Mouse (Mus musculus) stomach, embryonic 15.5 days (tissue): ENCODE results near the gene Serac1. TPM values are rescaled to one million over a fixed set of nuclear protein-coding genes. Genes with fewer than 3 reads are reported as not detected.

Experiments used
- ATAC-seq: fragments of 200-750 bp; cut with Nextera tagmentation; 2 replicates; pipeline ENCODE4 v1.8.0; 2017; ENCODE audit warnings: low read depth, moderate number of reproducible peaks, moderate TSS enrichment; ENCODE audit not compliant: insufficient read depth, low FRiP score
- H3K27ac ChIP-seq: fragments of 300-500 bp; sonication (generic); 2 replicates; pipeline ENCODE4 v1.5.1; 2015; ENCODE audit warnings: mild to moderate bottlenecking, inconsistent platforms
- H3K27me3 ChIP-seq: fragments of 300-500 bp; sonication (generic); replicated peaks from 2 replicates; pipeline ENCODE4 v1.6.1; 2015; ENCODE audit warnings: inconsistent platforms
- H3K36me3 ChIP-seq: fragments of 300-500 bp; sonication (generic); 2 replicates; pipeline ENCODE4 v1.6.1; 2015; ENCODE audit warnings: inconsistent platforms
- H3K4me1 ChIP-seq: fragments of 300-500 bp; sonication (generic); 2 replicates; pipeline ENCODE4 v1.6.1; 2015; ENCODE audit warnings: inconsistent platforms
- H3K4me2 ChIP-seq: fragments of 300-500 bp; sonication (generic); 2 replicates; pipeline ENCODE4 v1.6.1; 2015; ENCODE audit warnings: mild to moderate bottlenecking, inconsistent platforms
- H3K4me3 ChIP-seq: fragments of 300-500 bp; sonication (generic); replicated peaks from 2 replicates; pipeline ENCODE4 v1.5.1; 2015; ENCODE audit warnings: inconsistent platforms
- H3K9ac ChIP-seq: fragments of 300-500 bp; sonication (generic); 2 replicates; pipeline ENCODE4 v1.6.1; 2015; ENCODE audit warnings: inconsistent platforms
- H3K9me3 ChIP-seq: fragments of 300-500 bp; sonication (generic); 2 replicates; pipeline ENCODE4 v1.6.1; 2016; ENCODE audit warnings: inconsistent platforms
- WGBS: fragments of 180-500 bp; shearing (Covaris S2); methylation state at CpG from one replicate; pipeline ENCODE4 v1.1.7; 2015; 5-methylcytosine and 5-hydroxymethylcytosine counted together
- polyA plus RNA-seq: library from polyadenylated mRNA; unstranded; fragments of >200 nt; fragmentation: Nextera tagmentation; extraction: Ambion mirVana; gene quantifications from 2 replicates; pipeline ENCODE4 v1.2.1, GENCODE M21; 2015

Serac1 gene
- polyA plus RNA-seq, 1 experiment from 2014 or later: 4.5 TPM

DNA sequence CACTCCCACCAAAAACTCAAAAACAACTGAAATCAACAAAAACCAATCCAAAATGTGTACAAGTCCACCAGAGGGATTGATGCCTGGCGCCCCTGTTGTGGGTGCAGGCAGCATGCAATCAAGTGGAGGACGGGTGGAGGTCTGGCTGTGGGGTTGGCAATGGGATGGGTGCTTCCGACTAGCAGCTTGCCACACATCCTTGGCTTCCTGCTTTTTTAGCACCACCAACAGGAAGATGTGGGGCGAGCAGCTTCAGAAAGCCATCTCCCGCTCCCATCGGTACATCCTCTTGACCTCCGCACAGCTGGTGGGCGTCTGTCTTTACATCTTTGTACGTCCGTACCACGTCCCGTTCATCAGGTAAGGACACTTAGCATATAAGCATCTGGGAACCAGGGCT, 62.3 kb downstream of the Serac1 start:
- Histone ChIP-seq H3K4me2 (no peak overlapping the region), H3K27ac (peak overlapping the region; percentile 18; the same call in 1 of the 2 replicates)
- WGBS: 67% methylated on average over 12 of the region's 12 CpGs

GRCm38 (mm10) chr17:6016213-6016780, 63.2 kb downstream of the Serac1 start:
- H3K9me3 ChIP-seq: no peaks in the 10 kb centered on the region
- peaks cover 6% of the 10 kb centered on the region; the same call in 1 of the 2 replicates for H3K36me3 ChIP-seq
- H3K4me3 ChIP-seq: no peak overlapping the region
- no peak overlapping the region for H3K9ac ChIP-seq
- no peak overlapping the region for H3K4me2 ChIP-seq
- H3K4me1 ChIP-seq: 0 out of 2 replicates have a peak, but pooled peaks cover 9% of the 10 kb centered on the region
- peak; percentile 90 for ATAC-seq
- H3K27me3 ChIP-seq: no peaks in the 10 kb centered on the region
- 53% methylated on average over 7 of the region's 7 CpGs for WGBS
- peak overlapping the region; percentile 65; the same call in 1 of the 2 replicates for H3K27ac ChIP-seq

More for the DNA sequence above, 62.3 kb downstream of the Serac1 start:
- H3K4me1 ChIP-seq: 0 out of 2 replicates have a peak, but pooled peaks cover 9% of the 10 kb centered on the region
- H3K9ac ChIP-seq: no peak overlapping the region
- no peaks in the 10 kb centered on the region for H3K9me3 ChIP-seq
- no peak overlapping the region for H3K4me3 ChIP-seq
- no peak for ATAC-seq
- peaks cover 6% of the 10 kb centered on the region; the same call in 1 of the 2 replicates for H3K36me3 ChIP-seq
- H3K27me3 ChIP-seq: no peaks in the 10 kb centered on the region

DNA sequence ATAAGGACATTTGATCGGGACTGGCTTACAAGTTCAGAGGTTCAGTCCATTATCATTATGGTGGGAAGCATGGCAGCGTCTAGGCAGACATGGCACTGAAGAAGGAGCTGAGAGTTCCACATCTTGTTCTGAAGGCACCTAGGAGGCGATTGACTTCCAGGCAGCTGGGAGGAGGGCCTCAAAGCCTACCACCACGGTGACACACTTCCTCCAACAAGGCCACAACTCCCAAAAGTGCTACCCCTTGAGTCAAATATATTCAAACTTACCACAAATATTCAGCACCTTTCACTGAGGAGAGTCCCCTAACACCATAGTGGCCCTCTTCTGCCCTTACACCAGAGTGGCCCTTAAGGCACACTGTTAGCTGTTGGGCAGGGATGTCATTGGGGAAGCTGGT, 64.6 kb downstream of the Serac1 start:
- no peaks in the 10 kb centered on the region for H3K27me3 ChIP-seq
- H3K9ac ChIP-seq: no peak overlapping the region
- no peaks in the 10 kb centered on the region for H3K9me3 ChIP-seq
- 92% methylated on average over 4 of the region's 4 CpGs for WGBS
- H3K4me2 ChIP-seq: no peak overlapping the region
- peaks cover 7% of the 10 kb centered on the region; the same call in 1 of the 2 replicates for H3K36me3 ChIP-seq
- no peak for ATAC-seq
- H3K27ac ChIP-seq: no peak overlapping the region
- H3K4me3 ChIP-seq: no peak overlapping the region
- H3K4me1 ChIP-seq: 0 out of 2 replicates have a peak, but pooled peaks cover 9% of the 10 kb centered on the region

GRCm38 (mm10) chr17:6013079-6013478, 66.5 kb downstream of the Serac1 start:
- Histone ChIP-seq H3K4me3 (no peak overlapping the region), H3K27me3 (no peaks in the 10 kb centered on the region), H3K9ac (no peak overlapping the region), H3K27ac (no peak overlapping the region), H3K9me3 (no peaks in the 10 kb centered on the region), H3K4me1 (0 out of 2 replicates have a peak, but pooled peaks cover 9% of the 10 kb centered on the region), H3K36me3 (peaks cover 12% of the 10 kb centered on the region; the same call in 1 of the 2 replicates), H3K4me2 (no peak overlapping the region)
- ATAC-seq: no peak
- WGBS: 77% methylated on average over 4 of the region's 4 CpGs

- peaks cover 12% of the 10 kb centered on the region; the same call in 1 of the 2 replicates for H3K36me3 ChIP-seq
Observed at GRCm38 (mm10) chr17:6009606-6010005, 69.9 kb downstream of the Serac1 start.

GRCm38 (mm10) chr17:6008590-6008989, 71.0 kb downstream of the Serac1 start:
- no peak for ATAC-seq
- H3K4me3 ChIP-seq: no peak overlapping the region
- no peaks in the 10 kb centered on the region; the same call in 1 of the 2 replicates for H3K9me3 ChIP-seq
- H3K27me3 ChIP-seq: no peaks in the 10 kb centered on the region
- peaks cover 8% of the 10 kb centered on the region; the same call in 1 of the 2 replicates for H3K36me3 ChIP-seq
- no peak overlapping the region for H3K4me2 ChIP-seq
- H3K4me1 ChIP-seq: peaks cover 23% of the 10 kb centered on the region
- 66% methylated on average over 11 of the region's 11 CpGs for WGBS
- H3K9ac ChIP-seq: no peak overlapping the region
- 0 out of 2 replicates have a peak overlapping the region, but pooled peaks have one; percentile 13 for H3K27ac ChIP-seq

More at GRCm38 (mm10) chr17:6009606-6010005, 69.9 kb downstream of the Serac1 start:
- Histone ChIP-seq H3K4me2 (no peak overlapping the region), H3K27me3 (no peaks in the 10 kb centered on the region), H3K9me3 (no peaks in the 10 kb centered on the region), H3K4me1 (peaks cover 23% of the 10 kb centered on the region), H3K27ac (no peak overlapping the region), H3K4me3 (no peak overlapping the region), H3K9ac (no peak overlapping the region)
- no peak for ATAC-seq
- WGBS: 90% methylated on average over 4 of the region's 4 CpGs

- 0 out of 2 replicates have a peak, but pooled peaks cover 5% of the 10 kb centered on the region for H3K36me3 ChIP-seq
- H3K4me2 ChIP-seq: no peak overlapping the region
- no peaks in the 10 kb centered on the region; the same call in 1 of the 2 replicates for H3K9me3 ChIP-seq
- no peaks in the 10 kb centered on the region for H3K27me3 ChIP-seq
- H3K27ac ChIP-seq: peak overlapping the region; percentile 46
- peaks cover 23% of the 10 kb centered on the region for H3K4me1 ChIP-seq
- no peak overlapping the region for H3K4me3 ChIP-seq
- no peak for ATAC-seq
- no peak overlapping the region for H3K9ac ChIP-seq
- 56% methylated on average over 9 of the region's 9 CpGs for WGBS
Observed at GRCm38 (mm10) chr17:6007902-6008301, 71.6 kb downstream of the Serac1 start.

- Histone ChIP-seq H3K4me3 (no peak overlapping the region), H3K9ac (no peak overlapping the region), H3K4me1 (peaks cover 23% of the 10 kb centered on the region), H3K9me3 (no peaks in the 10 kb centered on the region; the same call in 1 of the 2 replicates), H3K27me3 (no peaks in the 10 kb centered on the region), H3K4me2 (no peak overlapping the region), H3K36me3 (0 out of 2 replicates have a peak, but pooled peaks cover 5% of the 10 kb centered on the region), H3K27ac (peak overlapping the region; percentile 46)
- peak; percentile 30; the same call in 1 of the 2 replicates for ATAC-seq
- WGBS: 90% methylated on average over 5 of the region's 5 CpGs
Observed at GRCm38 (mm10) chr17:6007101-6007780, 72.3 kb downstream of the Serac1 start.

- Histone ChIP-seq H3K4me2 (peak overlapping the region; percentile 27; the same call in 1 of the 2 replicates), H3K36me3 (0 out of 2 replicates have a peak, but pooled peaks cover 5% of the 10 kb centered on the region), H3K27me3 (no peaks in the 10 kb centered on the region), H3K9ac (no peak overlapping the region), H3K4me1 (peaks cover 23% of the 10 kb centered on the region), H3K4me3 (no peak overlapping the region), H3K27ac (peak overlapping the region; percentile 92), H3K9me3 (no peaks in the 10 kb centered on the region; the same call in 1 of the 2 replicates)
- WGBS: 16% methylated on average over 14 of the region's 14 CpGs
- ATAC-seq: peak; percentile 49
Observed at GRCm38 (mm10) chr17:6005638-6006471, 73.7 kb downstream of the Serac1 start.

DNA sequence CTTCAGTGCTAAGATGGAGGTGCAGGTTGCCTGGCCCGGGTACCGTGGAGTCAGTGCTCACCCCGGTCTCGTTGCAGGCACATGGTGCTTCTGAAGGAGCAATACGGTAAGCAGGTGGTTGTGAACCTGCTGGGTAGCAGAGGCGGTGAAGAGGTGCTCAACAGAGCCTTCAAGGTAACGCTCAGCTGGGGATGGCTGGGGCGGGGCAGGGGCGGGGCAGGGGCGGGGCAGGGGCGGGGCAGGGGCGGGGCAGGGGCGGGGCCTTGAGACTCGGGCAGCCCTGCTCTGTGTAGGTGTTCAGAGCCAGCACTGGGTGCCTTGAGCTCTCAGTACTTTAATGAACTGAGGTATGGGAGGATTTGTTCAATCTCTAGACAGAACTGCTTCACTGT, 74.3 kb downstream of the Serac1 start:
- peak overlapping the region; percentile 92 for H3K27ac ChIP-seq
- no peaks in the 10 kb centered on the region; the same call in 1 of the 2 replicates for H3K9me3 ChIP-seq
- H3K36me3 ChIP-seq: 0 out of 2 replicates have a peak, but pooled peaks cover 5% of the 10 kb centered on the region
- H3K4me1 ChIP-seq: peaks cover 23% of the 10 kb centered on the region
- H3K4me2 ChIP-seq: peak overlapping the region; percentile 22; the same call in 1 of the 2 replicates
- peak; percentile 71 for ATAC-seq
- H3K4me3 ChIP-seq: no peak overlapping the region
- WGBS: 8% methylated on average over 14 of the region's 14 CpGs
- no peaks in the 10 kb centered on the region for H3K27me3 ChIP-seq
- H3K9ac ChIP-seq: no peak overlapping the region

DNA sequence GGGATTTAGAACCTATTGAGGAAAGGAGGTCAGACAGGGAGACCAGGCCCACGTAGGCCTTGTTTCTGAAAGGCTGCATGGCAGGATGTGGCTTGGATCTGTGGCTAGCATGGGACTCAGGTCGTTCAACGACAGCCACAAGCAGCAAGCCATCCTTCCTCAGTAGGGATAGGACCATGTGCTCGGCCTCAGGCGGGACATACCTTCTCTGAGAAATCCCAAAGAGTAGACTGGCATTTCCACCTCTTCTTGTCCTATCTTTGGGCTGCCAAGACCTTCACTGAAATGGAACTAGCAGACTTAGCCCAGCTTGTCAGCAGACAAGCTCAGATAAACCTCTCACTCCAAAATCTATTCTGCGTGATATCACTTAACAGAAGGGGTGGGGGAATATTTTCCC, 75.9 kb downstream of the Serac1 start:
- Histone ChIP-seq H3K9ac (no peak overlapping the region), H3K9me3 (no peaks in the 10 kb centered on the region; the same call in 1 of the 2 replicates), H3K4me3 (no peak overlapping the region), H3K27me3 (no peaks in the 10 kb centered on the region), H3K27ac (no peak overlapping the region), H3K4me1 (peaks cover 23% of the 10 kb centered on the region), H3K36me3 (no peaks in the 10 kb centered on the region), H3K4me2 (no peak overlapping the region)
- no peak for ATAC-seq
- WGBS: 91% methylated on average over 6 of the region's 6 CpGs
